Mouse (Mus musculus): ENCODE results near the gene Scp2d1. TPM values are rescaled to one million over a fixed set of nuclear protein-coding genes. Genes with fewer than 3 reads are reported as not detected.

The Scp2d1 gene
- polyA plus RNA-seq, 1 experiment from 2014 or later = not detected

Other genes starting within 250 kb of the Scp2d1 start
- gene Smim26, start 229.6 kb upstream of the Scp2d1 start, polyA plus RNA-seq (2014; fragmentation: Nextera tagmentation; extraction: Ambion mirVana) = 33.0 and 44.4 TPM in 2 replicates
- 33.3 and 37.2 TPM in 2 replicates for gene Dtd1, start 223.8 kb upstream of the Scp2d1 start, polyA plus RNA-seq (2014; fragmentation: Nextera tagmentation; extraction: Ambion mirVana)